Mouse (Mus musculus) R1 (cell line): Measurements from ENCODE around the gene Rasl11a.
A peak's percentile ranks its signal among the peaks of the same experiment; 100 is the strongest.

Source experiments
- DNase-seq: peaks from one replicate; pipeline ENCODE4 v3.0.0-alpha.2; 2018; ENCODE audit warnings: low read depth, low spot score

Rasl11a gene

GRCm38 (mm10) chr5:146844945-146845365 is at the start of gene Rasl11a:
TSS of gene Rasl11a (plus strand) at chr5:146845071.
- DNase-seq, result no peak

GRCm38 (mm10) chr5:146795728-146796127 is 49.1 kb upstream of the Rasl11a start:
- DNase-seq, result peak; percentile 52

- DNase-seq, result no peak
These were observed 46.8 kb upstream of the Rasl11a start for GRCm38 (mm10) chr5:146798031-146798430.

- DNase-seq, result no peak
These were observed 38.9 kb upstream of the Rasl11a start for GRCm38 (mm10) chr5:146806004-146806430.

GRCm38 (mm10) chr5:146809951-146810350 is 34.9 kb upstream of the Rasl11a start:
- no peak for DNase-seq

DNA sequence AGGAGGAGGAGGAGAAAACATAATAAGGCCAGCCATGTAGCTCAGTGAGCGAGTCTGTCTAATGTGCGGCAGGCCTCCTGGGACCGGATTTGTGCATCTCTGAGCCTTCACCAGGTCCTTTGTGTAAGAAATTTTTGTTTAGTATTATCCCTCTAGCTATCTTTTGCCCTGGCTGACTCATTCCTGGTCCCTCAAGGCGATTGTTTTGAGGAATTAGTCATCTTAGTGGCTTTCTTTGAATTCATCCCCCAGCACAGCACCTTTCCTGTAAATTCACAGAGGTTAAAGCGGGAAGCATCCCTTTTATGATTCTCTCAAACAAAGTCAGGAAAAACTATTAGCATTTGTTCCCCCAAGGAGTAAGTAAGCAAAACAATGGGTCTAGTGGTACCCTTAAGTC is 32.0 kb upstream of the Rasl11a start:
- DNase-seq, result peak; percentile 14

GRCm38 (mm10) chr5:146813421-146813820 is 31.4 kb upstream of the Rasl11a start:
- peak; percentile 87 for DNase-seq

- no peak for DNase-seq
These were observed 29.5 kb upstream of the Rasl11a start for GRCm38 (mm10) chr5:146815394-146815793.

DNA sequence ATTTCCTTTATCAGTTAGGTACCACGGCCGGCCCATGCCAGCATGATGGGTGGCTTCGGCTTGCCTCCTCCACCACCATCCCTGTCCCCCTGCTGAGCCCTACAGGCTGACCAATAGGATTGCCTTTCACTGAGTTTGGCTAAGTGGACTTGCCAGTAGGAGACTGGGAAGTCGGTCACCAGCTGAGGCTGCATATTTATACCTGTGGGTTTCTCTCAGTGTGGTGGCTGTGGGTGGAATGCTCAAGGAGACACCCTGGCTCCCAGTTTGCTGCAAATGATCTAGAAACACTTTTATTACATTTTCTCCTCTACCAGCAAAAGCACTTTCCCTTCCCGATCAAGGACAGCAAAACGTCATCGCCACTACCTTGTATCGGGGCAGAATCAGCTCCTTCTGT is 27.3 kb upstream of the Rasl11a start:
- no peak for DNase-seq

- no peak for DNase-seq
These were observed 25.8 kb upstream of the Rasl11a start for GRCm38 (mm10) chr5:146818906-146819623.

- DNase-seq, result no peak
These were observed 21.9 kb upstream of the Rasl11a start for GRCm38 (mm10) chr5:146823005-146823404.

- DNase-seq, result peak; percentile 93
These were observed 15.3 kb upstream of the Rasl11a start for GRCm38 (mm10) chr5:146829528-146829927.

GRCm38 (mm10) chr5:146832435-146832768 is 12.5 kb upstream of the Rasl11a start:
- no peak for DNase-seq

DNA sequence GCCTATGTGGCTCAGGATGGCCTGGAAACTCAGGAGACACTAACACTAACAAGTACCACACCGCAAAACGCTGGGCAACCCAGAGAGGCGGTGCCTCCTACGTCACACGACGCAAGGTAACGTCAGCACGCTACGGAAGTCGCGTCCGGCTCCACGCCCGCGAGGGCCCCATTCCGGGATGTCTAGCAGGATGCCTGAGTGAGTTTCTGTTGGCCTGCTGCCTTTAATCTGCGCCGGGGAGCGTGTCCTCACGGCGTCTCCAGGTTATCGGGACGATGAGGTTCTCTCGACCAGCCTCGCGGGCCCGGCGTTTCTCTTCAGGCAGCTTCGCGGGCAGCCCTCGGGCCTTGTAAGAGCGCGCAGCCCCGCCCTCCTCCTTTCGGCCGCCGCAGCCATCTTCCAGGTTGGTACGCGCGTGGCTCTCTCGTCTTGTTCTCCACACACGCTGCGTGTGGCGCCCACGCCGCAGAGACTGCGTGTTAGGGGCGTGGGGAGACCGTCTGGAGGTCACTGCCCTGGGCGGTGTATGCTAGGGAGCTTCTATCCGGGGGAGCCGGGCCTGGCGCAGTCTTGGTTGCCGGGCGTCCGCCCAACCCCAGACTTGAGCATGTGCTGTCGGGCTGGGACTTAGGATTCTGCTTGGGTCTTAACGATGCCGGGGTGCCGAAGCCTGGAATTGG is 12.0 kb upstream of the Rasl11a start, which contains the start of gene Rpl21:
Gene Rpl21, plus strand, starts transcription at position 122 of the 680 bp plus-strand sequence.
- DNase-seq, result peak; percentile 97

DNA sequence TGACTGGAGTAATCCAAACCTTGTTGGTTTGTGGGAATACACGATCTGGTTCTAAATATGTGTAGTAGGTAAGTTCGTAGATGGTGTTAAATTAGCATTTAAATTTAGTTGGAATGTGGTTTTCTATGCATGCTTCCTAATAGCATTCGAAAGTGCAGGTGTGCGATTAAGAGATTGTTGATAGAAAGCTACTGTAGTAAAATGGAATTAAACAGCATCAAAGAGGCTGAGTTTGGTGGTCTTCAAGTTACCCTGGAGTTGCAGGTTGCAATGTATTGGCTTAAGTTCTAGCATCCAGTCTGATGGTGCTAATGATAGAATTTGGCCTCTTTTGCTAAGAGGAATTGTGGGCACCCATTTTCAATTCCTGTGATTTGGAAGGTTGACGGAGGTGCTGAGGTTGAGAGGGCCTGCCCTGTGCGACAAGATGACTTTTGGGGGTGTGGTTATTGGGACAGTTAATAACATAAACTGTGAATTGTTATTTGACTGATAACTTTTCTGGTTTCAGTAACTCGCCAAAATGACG is 11.1 kb upstream of the Rasl11a start:
- peak; percentile 26 for DNase-seq

DNA sequence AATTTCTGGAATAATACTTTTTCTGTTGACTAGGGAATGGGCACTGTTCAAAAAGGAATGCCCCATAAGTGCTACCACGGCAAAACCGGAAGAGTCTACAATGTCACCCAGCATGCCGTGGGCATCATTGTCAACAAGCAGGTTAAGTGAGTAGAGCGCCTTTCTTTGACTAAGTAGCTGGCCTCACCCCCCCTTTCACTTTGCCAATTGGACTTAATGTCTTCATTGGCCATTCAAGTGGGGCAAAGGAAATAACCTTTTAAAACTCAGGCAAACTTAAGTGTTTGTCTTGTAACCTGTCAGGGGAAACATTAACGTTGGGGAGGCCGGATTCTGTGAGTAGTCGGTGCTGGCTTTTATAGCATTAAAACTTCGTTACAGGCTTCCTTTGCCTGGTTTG is 9.9 kb upstream of the Rasl11a start:
- no peak for DNase-seq

- DNase-seq, result peak; percentile 52
These were observed 6.7 kb upstream of the Rasl11a start for GRCm38 (mm10) chr5:146837967-146838720.

DNA sequence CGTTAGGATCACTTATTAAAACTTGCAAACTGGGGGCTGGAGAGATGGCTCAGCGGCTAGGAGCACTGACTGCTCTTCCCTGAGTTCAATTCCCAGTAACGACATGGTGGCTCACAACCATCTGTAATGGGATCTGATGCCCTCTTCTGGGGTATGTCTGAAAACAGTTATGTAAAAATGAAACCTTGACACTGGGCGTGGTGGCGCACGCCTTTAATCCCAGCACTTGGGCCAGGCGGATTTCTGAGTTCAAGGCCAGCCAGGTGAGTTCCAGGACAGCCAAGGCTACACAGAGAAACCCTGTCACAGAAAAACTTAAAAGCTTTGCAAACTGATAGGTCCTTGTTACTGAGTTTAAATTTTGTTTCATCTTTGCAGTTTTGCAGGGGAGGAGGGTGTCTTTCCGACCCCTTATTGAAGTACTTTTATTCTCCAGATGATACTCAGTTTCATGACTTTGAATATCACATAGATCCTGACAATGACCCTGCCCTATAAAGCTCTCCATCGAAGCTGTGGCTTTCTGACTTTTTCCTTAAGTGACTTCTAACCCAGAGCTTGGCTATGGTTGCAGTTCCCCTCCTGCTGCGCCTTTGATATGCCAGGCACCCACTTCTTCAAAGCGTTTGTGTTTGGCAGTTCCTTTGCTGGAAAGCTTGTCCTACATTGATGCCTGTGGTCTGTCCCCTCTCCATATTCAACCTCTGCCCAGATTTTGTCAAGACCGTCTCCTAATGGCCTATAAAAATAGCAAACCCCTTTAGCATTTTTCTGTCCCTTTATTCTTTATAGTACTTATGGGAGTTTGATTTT is 5.8 kb upstream of the Rasl11a start:
- peak; percentile 61 for DNase-seq

- peak; percentile 26 for DNase-seq
These were observed 5.1 kb upstream of the Rasl11a start for GRCm38 (mm10) chr5:146839760-146840159.

- DNase-seq, result peak; percentile 31
These were observed 4.4 kb upstream of the Rasl11a start for GRCm38 (mm10) chr5:146840422-146840821.

GRCm38 (mm10) chr5:146841301-146841700 is 3.6 kb upstream of the Rasl11a start:
- no peak for DNase-seq
